Mouse (Mus musculus) T-helper 2 cell (primary cell): ENCODE results near the gene Lyzl6.

Experiments used
- in situ Hi-C: fragments of 300-600 bp; cut with MboI, MseI; formaldehyde crosslinking; loops from one replicate; pipeline ENCODE4 v1.15.1; 2025; ENCODE audit warnings: high pct_unique_total_duplicates

Gene Lyzl6

GRCm38 (mm10) chr11:103638790-103639189 lies at the start of gene Lyzl6:
Lyzl6 (minus strand) TSS chr11:103638890.
- in situ Hi-C loops, result no loop called here

DNA sequence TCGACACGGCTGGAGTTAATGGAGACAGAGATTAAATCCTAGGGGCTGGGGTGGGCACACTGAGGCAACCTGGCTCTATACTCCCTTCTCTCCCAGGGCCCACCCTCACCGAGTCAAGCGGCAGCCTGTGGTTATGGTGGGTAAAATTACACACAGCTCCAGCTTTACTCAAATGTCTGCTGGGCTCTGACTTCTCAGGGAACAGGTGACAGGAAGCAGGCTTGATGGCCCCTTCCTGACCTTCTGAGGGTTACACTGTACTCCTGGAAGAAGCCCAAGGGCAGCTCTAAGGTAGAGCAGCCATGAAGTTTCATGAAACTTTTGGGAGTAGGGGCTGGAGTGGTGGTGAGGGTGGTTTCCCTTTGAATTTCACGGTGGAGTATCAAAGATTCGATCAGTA lies 48.0 kb upstream of the Lyzl6 start:
- in situ Hi-C loops, result loop anchor here (25.0 kb wide), 1 partner anchor 324 kb away; the partner anchor contains the start of gene Arhgap27

- in situ Hi-C loops, result loop anchor here (25.0 kb wide), 1 partner anchor 323 kb away; the partner anchor contains the start of gene Arhgap27
Observed at GRCm38 (mm10) chr11:103685261-103685736, 46.6 kb upstream of the Lyzl6 start.

DNA sequence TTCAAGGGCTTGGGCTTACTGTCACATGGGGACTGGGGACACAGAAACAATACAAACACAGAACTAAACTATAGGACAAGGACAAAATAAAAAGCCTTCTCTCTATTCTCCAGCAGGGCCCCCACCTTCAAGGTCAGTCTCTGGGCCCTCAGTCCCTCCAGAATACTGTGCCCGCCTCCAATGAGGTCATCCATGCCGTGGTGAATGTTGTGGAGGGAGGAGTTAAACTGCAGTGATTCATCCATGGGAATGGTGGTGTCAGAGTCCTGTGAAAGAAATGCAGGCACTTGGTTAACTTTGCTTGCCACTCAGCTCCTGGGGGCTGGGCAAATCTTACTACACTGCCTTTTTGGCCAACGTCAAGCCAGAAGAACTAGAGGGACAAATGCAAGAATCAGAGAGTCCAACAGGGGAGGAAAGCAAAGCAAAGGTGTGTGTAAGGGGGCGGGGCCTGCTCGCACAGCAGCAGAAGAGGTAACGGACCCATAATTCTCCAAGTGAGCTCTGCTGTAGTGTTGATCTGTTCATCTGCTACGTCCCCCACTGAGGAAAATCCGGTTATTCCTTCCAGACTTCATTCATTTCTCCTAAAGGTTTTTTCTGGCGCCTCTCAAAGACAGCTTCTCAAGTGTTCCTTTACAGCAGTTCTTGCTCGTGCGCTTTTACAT lies 45.1 kb upstream of the Lyzl6 start:
- in situ Hi-C loops, result loop anchor here (25.0 kb wide), 1 partner anchor 322 kb away; the partner anchor contains the start of gene Arhgap27

GRCm38 (mm10) chr11:103677042-103677441 lies 38.4 kb upstream of the Lyzl6 start:
- in situ Hi-C loops, result loop anchor here (25.0 kb wide), 1 partner anchor 315 kb away; the partner anchor contains the start of gene Arhgap27

DNA sequence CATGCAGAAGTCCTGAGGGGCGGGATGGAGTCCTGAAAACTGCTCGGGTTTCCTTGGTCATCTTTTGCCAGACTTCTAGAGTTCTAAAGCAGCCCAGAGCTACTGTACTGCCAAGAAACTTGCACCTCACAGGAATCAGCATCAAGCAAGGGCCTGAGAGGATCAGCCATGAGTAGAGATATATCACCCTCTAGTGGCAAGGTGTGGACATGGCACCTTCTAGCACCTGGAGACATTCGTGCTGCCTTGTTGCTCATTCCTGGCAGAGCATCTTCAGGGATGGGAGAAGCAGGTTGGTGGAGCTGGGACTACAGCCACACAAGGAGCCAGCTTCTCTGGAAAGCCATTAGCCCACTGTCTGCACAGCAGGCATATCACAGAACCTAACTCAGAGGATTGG lies 36.9 kb upstream of the Lyzl6 start:
- in situ Hi-C loops, result loop anchor here (25.0 kb wide), 1 partner anchor 313 kb away; the partner anchor contains the start of gene Arhgap27

GRCm38 (mm10) chr11:103666907-103667426 lies 28.3 kb upstream of the Lyzl6 start:
- in situ Hi-C loops, result no loop called here

GRCm38 (mm10) chr11:103666181-103666906 lies 27.7 kb upstream of the Lyzl6 start:
- in situ Hi-C loops, result no loop called here

DNA sequence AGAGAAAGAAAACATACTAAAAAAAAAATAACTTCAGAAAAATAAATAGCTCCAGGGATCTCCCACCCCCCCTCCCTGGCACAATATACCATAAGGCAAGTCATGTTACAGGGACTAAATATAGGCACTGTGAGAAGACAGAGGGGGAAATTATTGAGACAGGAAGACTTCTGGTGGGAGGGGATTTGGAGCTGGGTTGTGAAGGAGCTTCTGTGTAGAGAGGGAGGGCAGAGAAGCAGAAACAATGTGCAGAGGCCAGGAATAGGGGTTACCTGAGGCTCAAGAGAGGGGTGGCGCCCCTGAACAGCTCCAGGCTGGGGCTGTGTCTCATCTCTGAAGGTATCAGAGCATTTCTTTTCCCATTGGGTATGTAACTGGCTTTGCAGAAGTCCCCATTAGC lies 27.0 kb upstream of the Lyzl6 start:
- in situ Hi-C loops, result no loop called here

DNA sequence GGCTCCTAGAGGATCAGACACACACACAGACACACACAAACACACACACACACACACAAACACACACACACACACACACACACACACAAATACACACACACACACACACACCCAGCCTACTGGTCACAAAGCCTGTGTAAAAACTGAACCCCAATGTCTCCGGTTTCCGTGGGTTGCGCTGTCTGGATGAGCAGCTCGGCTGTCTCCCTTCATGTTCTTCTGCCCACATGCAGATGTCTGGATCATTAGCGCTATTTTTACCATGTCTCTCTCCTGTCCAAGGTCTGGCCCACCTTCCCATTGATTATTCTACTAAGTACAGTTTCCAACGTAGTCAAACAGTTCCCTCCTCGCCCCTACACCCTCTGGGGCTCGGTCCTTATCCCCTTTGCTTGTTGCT lies 24.4 kb upstream of the Lyzl6 start:
- in situ Hi-C loops, result no loop called here

DNA sequence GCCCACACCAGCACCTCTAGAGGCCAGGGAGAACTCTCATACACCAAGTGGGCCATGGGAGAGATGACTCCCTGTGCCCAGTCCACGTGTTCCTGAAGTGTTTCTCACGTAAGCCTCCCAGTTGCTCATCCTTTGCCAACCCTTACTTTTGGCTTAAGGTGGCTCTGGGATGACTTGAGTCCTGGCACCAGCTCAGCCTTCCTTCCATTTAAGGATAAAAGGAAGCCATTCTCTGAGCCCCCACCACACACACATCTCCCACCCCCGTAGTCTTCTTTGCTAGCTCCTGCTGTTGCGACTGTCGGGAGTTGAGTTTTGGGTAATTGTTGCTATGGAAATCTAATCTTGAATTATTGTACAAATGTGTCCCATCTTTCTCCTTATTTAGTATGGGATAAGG lies 23.9 kb upstream of the Lyzl6 start:
- in situ Hi-C loops, result no loop called here

- in situ Hi-C loops, result no loop called here
Observed at GRCm38 (mm10) chr11:103661863-103662262, 23.2 kb upstream of the Lyzl6 start.

DNA sequence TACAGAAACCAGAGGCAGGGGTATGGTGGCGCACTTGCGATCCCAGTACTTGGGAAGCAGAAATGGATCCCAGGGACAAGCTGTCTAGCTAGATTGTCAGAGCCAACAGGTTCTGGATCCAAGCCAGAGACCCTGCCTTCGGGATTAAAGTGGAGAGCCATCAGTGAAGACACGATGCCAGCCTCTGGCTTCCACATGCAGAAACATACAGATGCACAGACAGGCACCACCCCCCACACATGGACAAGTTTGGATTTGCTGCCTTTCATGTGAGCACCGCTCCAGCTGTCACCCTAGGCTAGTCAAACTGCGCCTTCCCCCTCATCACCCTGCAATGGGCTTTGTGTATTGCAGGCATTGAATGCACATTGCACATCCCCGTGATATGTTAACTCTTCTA lies 19.5 kb upstream of the Lyzl6 start:
- in situ Hi-C loops, result no loop called here

GRCm38 (mm10) chr11:103656520-103656919 lies 17.8 kb upstream of the Lyzl6 start:
- in situ Hi-C loops, result no loop called here

- in situ Hi-C loops, result no loop called here
Observed at GRCm38 (mm10) chr11:103653359-103653965, 14.8 kb upstream of the Lyzl6 start.

DNA sequence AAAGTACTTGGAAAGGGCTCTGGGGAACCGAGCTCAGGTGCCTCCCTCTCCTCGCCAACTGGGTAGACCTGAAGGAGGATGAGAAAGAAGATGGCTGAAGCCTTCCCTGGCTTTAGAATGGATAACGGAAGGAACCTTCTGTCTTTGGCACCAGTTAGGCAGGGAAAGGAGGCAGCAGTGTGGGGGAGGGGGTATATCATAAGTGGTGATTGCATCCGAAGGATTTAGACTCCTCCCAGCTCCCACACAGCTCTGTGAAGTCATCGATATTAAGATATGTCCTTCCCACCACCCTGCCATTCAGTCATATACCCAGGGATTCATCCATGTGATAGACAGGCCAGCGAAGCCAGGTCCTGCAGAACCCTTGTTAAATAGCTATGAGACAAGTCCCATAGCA lies 12.7 kb upstream of the Lyzl6 start:
- in situ Hi-C loops, result no loop called here

DNA sequence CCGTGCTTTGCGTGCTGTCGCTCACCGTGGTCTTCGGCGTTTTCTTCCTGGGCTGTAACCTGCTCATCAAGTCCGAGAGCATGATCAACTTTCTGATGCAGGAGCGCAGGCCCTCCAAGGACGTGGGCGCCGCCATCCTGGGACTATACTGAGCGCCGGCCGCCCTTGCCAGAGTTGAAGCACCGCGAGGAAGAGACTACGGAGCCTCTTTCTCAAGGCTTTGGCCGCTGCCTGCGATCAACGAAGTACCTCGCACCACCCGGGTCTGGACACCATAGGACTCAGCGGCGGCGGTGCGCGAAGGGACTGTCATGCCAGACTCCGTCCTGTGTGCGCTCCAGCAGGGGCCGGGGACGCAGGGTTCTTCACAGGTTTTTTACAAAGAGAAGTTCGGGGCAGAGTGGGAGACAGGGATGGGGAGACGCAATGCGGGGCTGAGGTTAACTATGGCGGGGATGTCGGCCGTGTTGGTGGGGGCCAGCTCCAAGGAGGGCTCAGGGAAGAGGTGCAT lies 11.3 kb upstream of the Lyzl6 start:
- in situ Hi-C loops, result no loop called here

GRCm38 (mm10) chr11:103649301-103649982 lies 10.8 kb upstream of the Lyzl6 start, which contains the start of gene Rprml:
Rprml (plus strand) TSS chr11:103649570.
- in situ Hi-C loops, result no loop called here

DNA sequence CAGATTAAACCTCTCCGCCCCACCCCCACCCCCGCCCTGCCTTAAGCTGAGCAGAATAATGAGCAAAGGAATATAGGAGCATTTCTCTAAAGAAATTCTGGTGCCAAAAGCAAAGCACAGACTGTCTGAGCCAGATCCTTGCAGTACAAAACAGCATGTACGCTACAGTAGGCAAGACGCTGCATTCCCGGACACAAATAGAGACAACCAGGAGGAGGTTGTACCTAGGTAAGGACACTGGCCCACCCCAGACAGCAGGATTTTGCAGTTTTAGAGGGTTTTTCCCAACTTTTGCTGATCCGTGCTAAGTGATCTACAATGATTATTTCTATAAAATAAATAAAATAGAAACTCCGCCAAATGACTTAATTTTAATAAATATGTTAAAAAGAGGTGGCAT lies 10.0 kb upstream of the Lyzl6 start:
- in situ Hi-C loops, result no loop called here

DNA sequence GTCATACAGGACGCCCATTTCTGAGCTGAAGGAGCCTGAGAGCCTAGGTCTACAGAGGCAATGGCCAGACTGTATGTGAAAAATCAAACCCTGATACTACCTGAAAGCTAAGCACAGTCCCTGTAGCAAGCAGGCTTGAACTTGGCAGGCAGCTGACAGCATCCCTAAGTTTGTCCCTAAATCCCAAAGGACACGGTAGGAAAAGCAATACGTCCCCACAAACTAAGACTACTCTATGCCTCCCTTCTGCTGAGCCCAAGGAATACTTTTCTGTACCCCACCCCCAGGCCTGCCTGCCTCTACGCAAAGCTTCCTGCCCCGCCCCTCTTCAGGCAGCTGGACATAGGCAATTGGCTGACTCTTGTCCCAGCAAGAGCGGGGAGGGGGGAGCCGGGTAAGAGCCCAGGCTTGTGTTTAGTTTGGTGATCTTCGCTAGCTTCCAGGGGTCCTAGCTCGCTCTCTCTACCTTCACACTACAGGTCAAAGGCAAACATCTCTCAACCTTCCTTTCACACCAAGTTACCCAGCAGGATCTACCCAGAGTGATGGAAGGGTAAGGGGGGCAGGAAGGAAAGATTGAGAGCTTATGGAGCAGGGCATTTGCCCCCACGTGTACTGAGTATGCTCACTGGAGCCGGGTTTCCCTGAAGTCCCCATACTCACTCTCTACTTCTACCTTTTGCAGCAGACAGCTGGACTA lies 9.4 kb upstream of the Lyzl6 start:
- in situ Hi-C loops, result no loop called here

- in situ Hi-C loops, result no loop called here
Observed at GRCm38 (mm10) chr11:103646301-103646700, 7.6 kb upstream of the Lyzl6 start.
